Mouse (Mus musculus) liver, embryonic 15.5 days (tissue): ENCODE data around the gene Trim72. TPM values are rescaled to one million over a fixed set of nuclear protein-coding genes. Genes with fewer than 3 reads are reported as not detected.
"Not testable (repeated sequence)": the region's sequence is repeated elsewhere in the genome, so short reads cannot be mapped to it uniquely, and the experiment has no call there.

ENCODE experiments used
- ATAC-seq: fragments of 200-750 bp; cut with Nextera tagmentation; 2 replicates; pipeline ENCODE4 v1.8.0; 2017; ENCODE audit warnings: moderate number of reproducible peaks, mild to moderate bottlenecking, moderate library complexity; ENCODE audit not compliant: insufficient read depth
- H3K27ac ChIP-seq: fragments of 300-500 bp; sonication (generic); replicated peaks from 2 replicates; pipeline ENCODE4 v1.5.1; 2015; ENCODE audit warnings: mild to moderate bottlenecking, inconsistent platforms
- H3K27me3 ChIP-seq: fragments of 300-500 bp; sonication (generic); 2 replicates; pipeline ENCODE4 v1.6.1; 2015; ENCODE audit warnings: mild to moderate bottlenecking, inconsistent platforms
- H3K36me3 ChIP-seq: fragments of 300-500 bp; sonication (generic); replicated peaks from 2 replicates; pipeline ENCODE4 v1.6.1; 2015; ENCODE audit warnings: moderate library complexity, mild to moderate bottlenecking, inconsistent platforms
- H3K4me1 ChIP-seq: fragments of 300-500 bp; sonication (generic); replicated peaks from 2 replicates; pipeline ENCODE4 v1.6.1; 2015; ENCODE audit warnings: inconsistent platforms
- H3K4me2 ChIP-seq: fragments of 300-500 bp; sonication (generic); 2 replicates; pipeline ENCODE4 v1.6.1; 2015; ENCODE audit warnings: moderate library complexity, mild to moderate bottlenecking, inconsistent platforms
- H3K4me3 ChIP-seq: fragments of 300-500 bp; sonication (generic); replicated peaks from 2 replicates; pipeline ENCODE4 v1.5.1; 2015; ENCODE audit warnings: mild to moderate bottlenecking, inconsistent platforms
- H3K9ac ChIP-seq: fragments of 300-500 bp; sonication (generic); 2 replicates; pipeline ENCODE4 v1.6.1; 2015; ENCODE audit warnings: moderate library complexity, mild to moderate bottlenecking, inconsistent platforms
- H3K9me3 ChIP-seq: fragments of 300-500 bp; sonication (generic); replicated peaks from 2 replicates; pipeline ENCODE4 v1.6.1; 2016; ENCODE audit warnings: inconsistent platforms
- WGBS: fragments of 180-500 bp; shearing (Covaris S2); methylation state at CpG from one replicate; pipeline ENCODE4 v1.1.7; 2015; ENCODE audit warnings: mixed read lengths; ENCODE audit not compliant: insufficient replicate concordance; 5-methylcytosine and 5-hydroxymethylcytosine counted together
- polyA plus RNA-seq: library from polyadenylated mRNA; unstranded; fragments of >200 nt; fragmentation: Nextera tagmentation; extraction: Ambion mirVana; gene quantifications from 2 replicates; pipeline ENCODE4 v1.2.1, GENCODE M21; 2015

Gene Trim72
- polyA plus RNA-seq, 1 experiment from 2014 or later: 0.38 TPM

DNA sequence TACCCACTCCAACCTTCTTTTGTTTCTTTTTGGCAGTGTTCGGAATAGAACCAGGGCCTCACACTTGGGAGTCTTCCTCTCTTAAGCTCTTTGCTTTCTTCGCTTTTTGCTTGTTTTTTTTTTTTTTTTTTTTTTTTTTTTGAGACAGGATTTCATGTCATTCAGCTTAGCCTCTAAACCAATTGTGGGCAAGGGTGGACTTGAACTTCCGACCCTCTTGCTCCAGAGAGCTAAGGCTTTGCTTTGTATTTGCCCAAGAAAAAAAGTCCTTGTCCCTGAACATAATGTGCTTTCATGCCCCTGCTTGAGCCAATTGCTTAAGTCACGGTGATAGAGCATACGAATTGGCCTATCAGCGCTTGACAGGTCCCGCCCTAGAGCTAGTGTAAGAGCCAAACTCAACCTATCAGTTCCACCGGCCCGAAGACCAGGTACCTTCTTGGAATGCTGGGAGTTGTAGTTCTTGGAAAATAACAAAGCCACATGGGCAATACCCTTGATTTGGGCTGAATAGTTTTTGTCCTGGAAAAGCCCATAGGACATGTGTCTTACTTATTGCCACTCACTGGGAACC, 27.7 kb downstream of the Trim72 start:
- no peak overlapping the region for H3K4me3 ChIP-seq
- 0 out of 2 replicates have a peak, but pooled peaks cover 3% of the 10 kb centered on the region for H3K4me1 ChIP-seq
- no peaks in the 10 kb centered on the region for H3K27me3 ChIP-seq
- H3K9me3 ChIP-seq: no peaks in the 10 kb centered on the region
- no peak overlapping the region for H3K27ac ChIP-seq
- peak; percentile 68 for ATAC-seq
- WGBS: 43% methylated on average over 9 of the region's 9 CpGs
- H3K4me2 ChIP-seq: no peak overlapping the region
- H3K36me3 ChIP-seq: no peaks in the 10 kb centered on the region
- H3K9ac ChIP-seq: no peak overlapping the region

DNA sequence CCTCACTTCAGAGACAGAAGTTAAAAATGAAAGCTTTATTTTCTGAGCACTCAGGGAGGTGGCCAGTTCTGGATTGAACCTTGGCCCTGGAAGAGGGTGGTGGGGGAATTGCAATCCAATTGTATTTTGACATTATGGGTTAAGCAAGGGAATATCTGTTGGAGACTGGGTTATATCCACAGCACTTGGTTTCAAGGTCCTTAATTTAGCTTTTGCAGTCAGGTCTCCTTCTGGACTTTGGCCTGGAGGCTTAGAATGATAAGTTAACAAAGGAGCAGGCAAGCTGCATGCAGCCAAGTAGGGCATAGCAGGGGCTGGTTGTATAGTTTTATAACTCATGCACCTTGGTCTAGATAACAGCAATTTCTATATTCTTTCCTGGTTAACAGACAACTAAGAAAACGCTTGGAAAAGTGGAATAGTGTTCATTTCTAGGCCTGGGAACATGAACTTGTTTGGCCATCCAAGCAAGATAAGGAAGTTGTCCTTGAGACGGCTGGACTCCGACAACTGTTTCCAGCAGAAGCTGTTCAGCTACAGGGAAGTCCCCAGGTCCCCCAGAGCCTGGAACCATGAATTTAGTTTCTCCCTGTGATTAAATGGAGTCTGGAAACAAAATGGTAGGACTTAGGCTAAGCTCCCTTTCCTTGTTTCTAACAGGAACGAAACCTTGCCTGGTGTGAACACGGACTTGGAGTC, 28.7 kb downstream of the Trim72 start:
- Histone ChIP-seq H3K4me2 (no peak overlapping the region), H3K4me1 (0 out of 2 replicates have a peak, but pooled peaks cover 3% of the 10 kb centered on the region), H3K27me3 (no peaks in the 10 kb centered on the region), H3K4me3 (no peak overlapping the region), H3K36me3 (no peaks in the 10 kb centered on the region), H3K9ac (no peak overlapping the region), H3K9me3 (no peaks in the 10 kb centered on the region), H3K27ac (no peak overlapping the region)
- WGBS: 64% methylated on average over 5 of the region's 5 CpGs
- no peak for ATAC-seq

DNA sequence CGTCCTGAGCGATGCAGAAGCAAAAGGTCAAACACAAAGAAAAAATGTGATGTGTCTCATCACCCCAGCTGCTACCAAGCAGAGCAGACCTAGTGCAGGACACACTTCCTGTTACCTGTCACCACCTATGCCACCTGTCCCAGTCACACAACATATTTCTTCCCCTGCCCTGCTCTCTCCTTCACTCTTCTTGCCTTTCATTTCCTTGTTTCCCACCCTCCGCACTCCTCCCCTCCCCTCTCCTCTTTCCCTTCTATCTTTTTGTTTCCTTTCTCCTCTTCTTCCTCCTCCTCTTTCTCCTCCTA, 29.2 kb downstream of the Trim72 start:
- 80% methylated on average over 3 of the region's 3 CpGs for WGBS
- Histone ChIP-seq H3K9ac (no peak overlapping the region), H3K9me3 (no peaks in the 10 kb centered on the region), H3K36me3 (no peaks in the 10 kb centered on the region), H3K4me2 (no peak overlapping the region), H3K27ac (no peak overlapping the region), H3K4me1 (0 out of 2 replicates have a peak, but pooled peaks cover 3% of the 10 kb centered on the region), H3K27me3 (no peaks in the 10 kb centered on the region), H3K4me3 (no peak overlapping the region)
- no peak for ATAC-seq

DNA sequence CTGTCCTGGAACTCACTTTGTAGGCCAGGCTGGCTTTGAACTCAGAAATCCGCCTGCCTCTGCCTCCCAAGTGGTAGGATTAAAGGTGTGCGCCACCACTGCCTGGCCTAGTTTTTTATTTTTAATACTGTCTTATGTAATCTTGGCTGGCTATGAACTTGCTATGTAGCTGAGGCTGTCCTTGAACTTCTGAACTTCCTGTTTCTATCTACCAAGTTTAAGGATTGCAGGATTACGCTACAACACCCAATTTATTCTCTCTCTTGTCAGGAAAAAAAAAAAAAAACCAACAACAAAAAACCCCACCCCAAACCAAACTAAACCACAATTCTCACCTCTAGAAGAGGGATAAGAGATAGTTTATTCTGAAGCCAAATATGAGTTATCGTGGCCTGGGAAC, 29.9 kb downstream of the Trim72 start:
- Histone ChIP-seq H3K9ac (no peak overlapping the region), H3K4me2 (no peak overlapping the region), H3K4me3 (no peak overlapping the region), H3K4me1 (0 out of 2 replicates have a peak, but pooled peaks cover 3% of the 10 kb centered on the region), H3K9me3 (no peaks in the 10 kb centered on the region), H3K27me3 (no peaks in the 10 kb centered on the region), H3K27ac (no peak overlapping the region), H3K36me3 (no peaks in the 10 kb centered on the region)
- ATAC-seq: no peak
- WGBS: 68% methylated on average over 4 of the region's 4 CpGs

DNA sequence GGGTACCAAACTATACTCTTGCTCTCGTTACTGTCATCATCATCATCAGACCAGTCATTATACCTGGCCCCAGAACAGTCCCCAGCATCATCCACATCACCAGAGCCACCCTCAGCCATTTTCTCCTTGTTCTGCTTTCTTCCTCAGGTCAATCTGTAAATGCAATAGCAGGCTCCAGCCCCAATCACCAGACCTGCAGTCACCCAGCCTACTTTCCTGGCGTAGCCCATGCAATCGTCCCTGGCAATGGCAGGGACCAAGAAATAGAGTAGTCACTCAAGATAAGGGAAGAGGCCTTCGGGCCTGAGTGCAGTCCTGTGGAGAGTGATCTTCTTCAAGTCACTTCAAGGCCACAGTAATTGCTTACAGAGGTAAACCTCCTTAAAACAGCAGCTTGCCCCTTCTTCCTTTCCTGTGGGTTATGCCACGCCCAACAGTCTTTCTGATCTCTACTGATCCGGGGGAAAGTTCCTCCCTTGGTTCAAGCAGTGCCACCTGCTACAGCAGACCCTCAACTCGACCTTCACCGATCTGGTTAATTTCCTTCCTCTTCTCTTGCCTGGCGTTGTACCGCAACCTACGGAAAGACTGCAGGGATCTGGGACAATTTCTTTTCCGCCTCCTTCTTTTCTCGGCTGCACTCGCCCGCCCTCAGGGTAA, 38.5 kb downstream of the Trim72 start:
- H3K4me2 ChIP-seq, H3K27ac ChIP-seq: not testable (repeated sequence)

DNA sequence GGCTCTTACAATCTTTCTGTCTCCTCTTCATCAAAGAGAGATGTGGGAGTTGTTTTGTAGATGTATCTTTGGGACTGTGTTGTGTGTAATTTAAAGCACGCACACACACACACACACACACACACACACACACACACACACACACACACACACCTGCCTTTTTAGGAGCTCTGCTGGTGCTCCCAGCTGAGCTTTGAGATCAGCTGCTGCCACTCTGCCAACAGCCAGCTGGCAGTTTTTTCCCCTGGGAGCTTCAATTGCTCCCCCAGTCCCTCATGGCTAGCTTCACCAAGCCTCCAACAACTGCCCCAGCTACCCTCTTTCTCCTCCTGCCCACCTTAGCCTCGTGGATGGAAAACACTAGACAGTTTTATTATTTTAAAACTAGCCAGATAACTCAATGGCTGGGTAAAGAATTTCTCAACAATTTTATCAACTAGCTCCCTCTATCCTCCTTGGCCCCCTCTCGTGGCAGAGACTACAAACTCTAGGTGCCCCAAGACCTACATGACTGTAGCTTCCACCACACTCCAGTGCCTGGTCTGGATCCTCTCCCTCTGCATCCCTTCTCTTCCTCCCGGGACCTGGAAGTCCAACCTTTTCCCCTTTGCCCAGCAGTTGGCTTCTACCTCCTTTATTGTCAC, 40.5 kb downstream of the Trim72 start:
- no peaks in the 10 kb centered on the region for H3K36me3 ChIP-seq
- H3K27me3 ChIP-seq: no peaks in the 10 kb centered on the region
- no peaks in the 10 kb centered on the region for H3K4me1 ChIP-seq
- no peak overlapping the region for H3K4me2 ChIP-seq
- 45% methylated on average over 4 of the region's 4 CpGs for WGBS
- no peak overlapping the region for H3K4me3 ChIP-seq
- ATAC-seq: no peak
- no peak overlapping the region for H3K9ac ChIP-seq
- no peak overlapping the region for H3K27ac ChIP-seq
- H3K9me3 ChIP-seq: no peaks in the 10 kb centered on the region

More for the DNA sequence above, 38.5 kb downstream of the Trim72 start:
- H3K36me3 ChIP-seq, H3K27me3 ChIP-seq, ATAC-seq, H3K9ac ChIP-seq, H3K4me1 ChIP-seq, H3K4me3 ChIP-seq, H3K9me3 ChIP-seq: not testable (repeated sequence)
- WGBS: 23% methylated on average over 15 of the region's 15 CpGs

DNA sequence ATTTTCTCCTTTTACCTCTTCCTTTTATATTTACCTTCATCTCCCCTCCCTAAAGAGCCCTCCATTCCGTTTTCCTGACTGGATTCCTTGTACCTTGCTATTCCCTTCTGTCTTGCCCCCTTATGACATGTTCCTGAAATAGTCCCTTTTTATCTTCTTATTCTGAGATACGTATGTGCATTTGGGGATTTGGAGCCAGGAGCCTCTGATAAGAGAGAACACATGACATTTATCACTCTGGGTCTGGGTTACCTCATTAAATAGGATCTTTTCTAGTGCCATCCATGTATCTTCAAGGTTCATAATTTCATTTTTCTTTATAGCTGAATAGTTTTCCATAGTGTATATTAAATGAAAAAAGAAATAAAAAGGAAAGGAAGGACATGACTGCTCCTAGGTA, 41.9 kb downstream of the Trim72 start:
- Histone ChIP-seq H3K27ac (no peak overlapping the region), H3K4me3 (no peak overlapping the region), H3K4me1 (no peaks in the 10 kb centered on the region), H3K9ac (no peak overlapping the region), H3K9me3 (no peaks in the 10 kb centered on the region), H3K4me2 (no peak overlapping the region), H3K27me3 (no peaks in the 10 kb centered on the region), H3K36me3 (no peaks in the 10 kb centered on the region)
- no peak for ATAC-seq
- 30% methylated on average over 2 of the region's 2 CpGs for whole genome bisulfite sequencing

DNA sequence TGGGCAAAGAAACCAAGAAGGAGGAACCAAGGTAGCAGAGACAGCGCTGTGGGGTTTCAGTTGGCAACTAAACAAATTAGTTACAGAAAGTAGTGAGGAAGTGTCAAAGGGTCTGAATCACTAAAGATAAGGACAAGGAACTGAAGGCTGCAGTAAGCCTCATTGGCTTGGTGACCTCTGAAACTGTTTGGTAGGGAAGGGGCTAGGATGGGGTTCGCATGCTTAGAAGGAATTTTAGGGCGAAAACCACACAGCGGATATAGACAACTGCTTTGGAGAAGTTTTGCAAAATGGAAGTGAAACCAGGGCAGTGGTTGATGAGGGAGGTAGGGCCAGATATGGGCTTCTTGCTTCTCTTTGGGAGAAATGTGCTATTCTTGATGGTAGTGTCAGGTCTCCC, 45.1 kb downstream of the Trim72 start:
- WGBS: 19% methylated on average over 4 of the region's 4 CpGs

DNA sequence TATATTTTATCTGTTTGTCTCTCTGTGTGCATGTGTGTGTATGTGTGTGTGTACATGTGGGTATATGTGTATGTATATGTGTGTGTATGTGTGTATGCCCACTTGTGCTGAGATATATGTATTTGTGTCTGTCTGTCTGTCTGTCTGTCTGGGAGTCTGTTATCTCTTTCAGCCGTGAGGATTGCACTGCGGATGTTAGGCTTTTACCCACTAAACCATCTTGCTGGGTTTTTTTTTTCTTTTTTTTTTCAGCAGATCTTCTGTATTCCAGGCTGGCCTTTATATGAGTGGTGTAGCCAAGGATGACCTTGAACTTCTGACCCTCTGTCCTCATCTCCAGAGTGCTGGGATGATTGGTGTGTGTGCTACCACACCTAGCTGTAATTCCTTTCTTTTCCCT, 45.5 kb downstream of the Trim72 start:
- Histone ChIP-seq H3K27me3 (no peaks in the 10 kb centered on the region), H3K36me3 (no peaks in the 10 kb centered on the region), H3K9ac (no peak overlapping the region), H3K4me1 (no peaks in the 10 kb centered on the region; the same call in 1 of the 2 replicates), H3K27ac (0 out of 2 replicates have a peak overlapping the region, but pooled peaks have one; percentile 14), H3K4me3 (no peak overlapping the region), H3K4me2 (no peak overlapping the region; the same call in 1 of the 2 replicates), H3K9me3 (no peaks in the 10 kb centered on the region)
- WGBS: 12% methylated on average over 2 of the region's 2 CpGs
- no peak for ATAC-seq

More for the DNA sequence above, 45.1 kb downstream of the Trim72 start:
- Histone ChIP-seq H3K4me1 (no peaks in the 10 kb centered on the region; the same call in 1 of the 2 replicates), H3K9me3 (no peaks in the 10 kb centered on the region), H3K27ac (0 out of 2 replicates have a peak overlapping the region, but pooled peaks have one; percentile 14), H3K4me2 (no peak overlapping the region; the same call in 1 of the 2 replicates), H3K4me3 (no peak overlapping the region), H3K36me3 (no peaks in the 10 kb centered on the region), H3K27me3 (no peaks in the 10 kb centered on the region), H3K9ac (no peak overlapping the region)
- no peak for ATAC-seq

DNA sequence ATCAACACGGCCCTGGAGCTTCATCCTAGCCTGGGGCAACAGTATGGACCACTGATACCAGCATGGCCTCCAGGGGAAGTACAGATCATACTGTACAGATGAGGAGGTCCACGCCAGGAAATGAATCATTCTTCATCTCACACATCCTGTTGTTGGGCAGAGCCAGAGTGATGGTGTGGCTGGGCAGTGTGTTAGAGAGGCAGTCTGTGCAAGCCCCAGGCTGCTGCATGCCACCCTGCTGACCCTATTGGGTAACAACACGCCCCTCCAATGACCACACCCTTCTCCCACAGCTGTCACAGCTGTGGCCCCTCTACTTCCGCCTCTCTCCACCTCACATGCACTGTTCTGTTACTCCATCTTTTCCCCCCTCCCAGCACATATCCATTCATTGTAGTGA, 47.0 kb downstream of the Trim72 start:
- Histone ChIP-seq H3K4me1 (no peaks in the 10 kb centered on the region; the same call in 1 of the 2 replicates), H3K9ac (no peak overlapping the region), H3K4me2 (no peak overlapping the region), H3K27ac (no peak overlapping the region), H3K27me3 (no peaks in the 10 kb centered on the region), H3K9me3 (no peaks in the 10 kb centered on the region), H3K36me3 (no peaks in the 10 kb centered on the region), H3K4me3 (no peak overlapping the region)
- WGBS: 34% methylated on average over 4 of the region's 4 CpGs
- ATAC-seq: peak; percentile 49; the same call in 1 of the 2 replicates

DNA sequence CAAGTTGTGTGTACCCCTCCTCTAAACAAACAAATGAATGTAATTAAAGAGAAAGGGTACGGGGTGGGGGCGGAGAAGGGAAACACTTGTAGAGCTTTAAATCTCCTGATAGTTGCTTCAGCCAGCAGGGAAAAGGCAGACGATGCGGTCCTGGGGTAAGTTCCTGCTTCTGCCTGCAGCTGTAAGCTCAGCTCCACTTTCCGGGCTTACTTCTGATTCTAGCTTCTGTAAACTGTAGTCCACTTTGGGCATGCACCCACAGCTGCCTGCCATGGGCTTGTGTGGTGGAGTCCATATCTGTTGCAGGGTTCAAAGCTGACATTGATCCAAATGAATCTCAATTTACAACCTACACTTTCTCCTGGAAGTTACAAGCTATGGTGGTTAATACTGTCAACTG, 49.3 kb downstream of the Trim72 start:
- H3K27me3 ChIP-seq: no peaks in the 10 kb centered on the region
- no peak overlapping the region for H3K9ac ChIP-seq
- H3K27ac ChIP-seq: no peak overlapping the region
- H3K4me3 ChIP-seq: no peak overlapping the region
- WGBS: 42% methylated on average over 5 of the region's 5 CpGs
- H3K9me3 ChIP-seq: no peaks in the 10 kb centered on the region
- no peak overlapping the region for H3K4me2 ChIP-seq
- no peaks in the 10 kb centered on the region; the same call in 1 of the 2 replicates for H3K4me1 ChIP-seq
- no peaks in the 10 kb centered on the region for H3K36me3 ChIP-seq
- ATAC-seq: no peak
